In genomic region chr9:47467815-47468214, GRCm38 (mm10) we compare ENCODE assay signal across 20 mouse cellular contexts.
DNase-seq lines count a peak whose midpoint lies in the region; ATAC-seq lines count a peak whose summit lies in the region.
"Had no signal": no experiment of that assay in that cellular context is flagged by ENCODE, and none has a peak within 500 bp of the region (broad histone marks: within the 10 kb centered on the region; RNA-seq: fewer than 3 reads in every experiment).

No protein-coding gene starts in this region.

- H3K27ac ChIP-seq in kidney, embryonic 16.5 days (ENCODE audit: low read length) = no peak overlapping the region
- peak overlapping the region; percentile 23; the same call in 1 of the 2 replicates for H3K27ac ChIP-seq in neural tube, embryonic 12.5 days
- no peak overlapping the region for H3K27ac ChIP-seq in heart, embryonic 12.5 days (ENCODE audit: poor library complexity, severe bottlenecking)
- H3K27ac ChIP-seq: embryonic facial prominence, embryonic 15.5 days; heart, adult 2 months; heart, embryonic 15.5 days; limb, embryonic 15.5 days; liver, embryonic 15.5 days; macrophage; midbrain, embryonic 12.5 days had no signal

- H3K9me3 ChIP-seq in kidney, embryonic 16.5 days (ENCODE audit: low read length) = no peaks in the 10 kb centered on the region
- no peaks in the 10 kb centered on the region for H3K9me3 ChIP-seq in neural tube, embryonic 12.5 days
- no peaks in the 10 kb centered on the region for H3K9me3 ChIP-seq in heart, embryonic 12.5 days (replicated peaks)
- H3K9me3 ChIP-seq: embryonic facial prominence, embryonic 15.5 days; heart, embryonic 15.5 days; limb, embryonic 15.5 days; liver, embryonic 15.5 days; midbrain, embryonic 12.5 days had no signal

- no peaks in the 10 kb centered on the region for H3K36me3 ChIP-seq in kidney, embryonic 16.5 days (ENCODE audit: insufficient read depth, low read length)
- H3K36me3 ChIP-seq in neural tube, embryonic 12.5 days = no peaks in the 10 kb centered on the region
- H3K36me3 ChIP-seq in heart, embryonic 12.5 days = no peaks in the 10 kb centered on the region
- H3K36me3 ChIP-seq: embryonic facial prominence, embryonic 15.5 days; heart, embryonic 15.5 days; limb, embryonic 15.5 days; liver, embryonic 15.5 days; midbrain, embryonic 12.5 days had no signal

- no peaks in the 10 kb centered on the region for H3K27me3 ChIP-seq in kidney, embryonic 16.5 days (ENCODE audit: insufficient read depth, low read length)
- H3K27me3 ChIP-seq in neural tube, embryonic 12.5 days (replicated peaks) = 0 out of 2 replicates have a peak, but pooled peaks cover 4% of the 10 kb centered on the region
- H3K27me3 ChIP-seq in heart, embryonic 12.5 days (replicated peaks) = peaks cover 8% of the 10 kb centered on the region
- H3K27me3 ChIP-seq: embryonic facial prominence, embryonic 15.5 days; heart, embryonic 15.5 days; limb, embryonic 15.5 days; liver, embryonic 15.5 days; midbrain, embryonic 12.5 days had no signal

- no peak overlapping the region for H3K4me3 ChIP-seq in kidney, embryonic 16.5 days (ENCODE audit: low read length)
- H3K4me3 ChIP-seq in neural tube, embryonic 12.5 days = no peak overlapping the region
- H3K4me3 ChIP-seq in heart, embryonic 12.5 days = no peak overlapping the region
- H3K4me3 ChIP-seq: embryonic facial prominence, embryonic 15.5 days; heart, adult 2 months; heart, embryonic 15.5 days; limb, embryonic 15.5 days; liver, embryonic 15.5 days; midbrain, embryonic 12.5 days had no signal

- ATAC-seq in kidney, embryonic 16.5 days (ENCODE audit: low FRiP score, low TSS enrichment) = peak; percentile 69
- peak; percentile 33; the same call in 1 of the 2 replicates for ATAC-seq in neural tube, embryonic 12.5 days (ENCODE audit: low FRiP score, low read depth)
- no peak for ATAC-seq in heart, embryonic 12.5 days (ENCODE audit: insufficient number of reproducible peaks, low FRiP score)

- peaks cover 19% of the 10 kb centered on the region for H3K4me1 ChIP-seq in kidney, embryonic 16.5 days (ENCODE audit: insufficient read depth, low read length)
- H3K4me1 ChIP-seq in neural tube, embryonic 12.5 days = peaks cover 11% of the 10 kb centered on the region; the same call in 1 of the 2 replicates
- H3K4me1 ChIP-seq in heart, embryonic 12.5 days (replicated peaks) = peaks cover 12% of the 10 kb centered on the region
- H3K4me1 ChIP-seq: embryonic facial prominence, embryonic 15.5 days; heart, embryonic 15.5 days; limb, embryonic 15.5 days; liver, embryonic 15.5 days had no signal

- 13% methylated on average over 9 of the region's 9 CpGs for WGBS in kidney, embryonic 16.5 days
- 43% methylated on average over 9 of the region's 9 CpGs for WGBS in neural tube, embryonic 12.5 days
- WGBS in heart, embryonic 12.5 days = 75% methylated on average over 9 of the region's 9 CpGs

- peak; percentile 17 for DNase-seq in embryo, embryonic 10 days (ENCODE audit: low spot score)
- no peak for DNase-seq in embryo, embryonic 9.5 days (ENCODE audit: extremely low spot score)
- DNase-seq in kidney, adult 8-10 months = no peak
- peak; percentile 13 for DNase-seq in embryo, embryonic 11.5 days (ENCODE audit: low read depth, low spot score)
- no peak for DNase-seq in gastrocnemius, adult 18-20 months (ENCODE audit: low spot score)
- DNase-seq: adrenal gland, adult 2 months; cerebellum, adult 2 months; heart, adult 2 months; heart, postnatal 4 days; kidney, adult 11 months; thymus, postnatal 14 days had no signal

- H3K9ac ChIP-seq in kidney, embryonic 16.5 days (replicated peaks; ENCODE audit: low read length) = no peak overlapping the region
- no peak overlapping the region for H3K9ac ChIP-seq in neural tube, embryonic 12.5 days
- no peak overlapping the region for H3K9ac ChIP-seq in heart, embryonic 12.5 days
- H3K9ac ChIP-seq: embryonic facial prominence, embryonic 15.5 days; heart, embryonic 15.5 days; limb, embryonic 15.5 days; liver, embryonic 15.5 days; midbrain, embryonic 12.5 days had no signal

- H3K4me2 ChIP-seq in kidney, embryonic 16.5 days (replicated peaks; ENCODE audit: low read depth, low read length) = no peak overlapping the region
- no peak overlapping the region for H3K4me2 ChIP-seq in neural tube, embryonic 12.5 days (replicated peaks)
- no peak overlapping the region for H3K4me2 ChIP-seq in heart, embryonic 12.5 days
- H3K4me2 ChIP-seq: embryonic facial prominence, embryonic 15.5 days; heart, embryonic 15.5 days; limb, embryonic 15.5 days; liver, embryonic 15.5 days; midbrain, embryonic 12.5 days had no signal

Comparison
In these comparisons a context has a peak if more than half of its experiments do, and no peak if none do; other contexts are left out.
1. DNase-seq: peak in embryo, embryonic 10 days (single experiment) and embryo, embryonic 11.5 days (single experiment); none in embryo, embryonic 9.5 days (single experiment), kidney, adult 8-10 months (0 of 2) and gastrocnemius, adult 18-20 months (single experiment).